Mouse (Mus musculus) lung, postnatal 14 days (tissue): ENCODE results near the gene Ppm1l.

Source experiments
- DNase-seq: peaks from one replicate; pipeline ENCODE4 v3.0.0; 2021

The Ppm1l gene

DNA sequence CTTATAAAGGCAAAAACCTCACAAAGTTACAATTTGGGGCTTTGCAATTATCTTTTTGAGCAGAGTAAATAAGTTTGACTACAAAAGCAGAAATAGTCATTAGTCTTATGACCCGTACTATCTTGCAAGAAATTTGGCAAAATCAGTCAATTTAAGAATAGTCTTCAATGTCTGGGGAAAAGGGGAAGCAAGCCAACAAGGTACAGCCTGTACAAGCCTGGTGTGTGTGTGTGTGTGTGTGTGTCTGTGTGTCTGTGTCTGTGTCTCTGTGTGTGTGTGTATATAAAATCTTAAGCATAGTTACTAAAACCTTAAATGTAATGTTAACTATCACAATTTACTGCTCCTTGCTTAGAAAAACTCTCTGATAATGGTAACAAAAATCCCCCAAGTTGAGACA, 290.3 kb downstream of the Ppm1l start:
- no peak for DNase-seq

DNA sequence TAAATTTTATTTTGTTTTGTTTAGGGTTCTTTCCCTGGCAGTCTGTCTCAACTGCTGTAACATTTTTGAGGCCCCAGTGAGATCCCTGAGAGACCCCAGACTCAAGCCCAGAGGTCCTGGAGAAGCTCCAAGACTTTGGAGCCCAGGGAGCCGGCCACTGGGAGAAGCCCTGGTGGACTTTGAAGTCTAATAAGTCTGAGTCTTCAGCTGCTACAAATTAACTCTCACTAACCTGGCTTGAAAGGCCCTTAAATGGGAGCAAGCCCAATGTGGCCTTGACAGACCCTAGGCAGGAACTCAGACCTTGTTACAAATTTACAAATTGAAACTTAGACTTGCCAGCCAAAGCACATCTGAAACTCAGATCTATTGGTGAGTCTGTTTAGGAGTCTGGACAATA, 290.8 kb downstream of the Ppm1l start:
- DNase-seq = no peak

DNA sequence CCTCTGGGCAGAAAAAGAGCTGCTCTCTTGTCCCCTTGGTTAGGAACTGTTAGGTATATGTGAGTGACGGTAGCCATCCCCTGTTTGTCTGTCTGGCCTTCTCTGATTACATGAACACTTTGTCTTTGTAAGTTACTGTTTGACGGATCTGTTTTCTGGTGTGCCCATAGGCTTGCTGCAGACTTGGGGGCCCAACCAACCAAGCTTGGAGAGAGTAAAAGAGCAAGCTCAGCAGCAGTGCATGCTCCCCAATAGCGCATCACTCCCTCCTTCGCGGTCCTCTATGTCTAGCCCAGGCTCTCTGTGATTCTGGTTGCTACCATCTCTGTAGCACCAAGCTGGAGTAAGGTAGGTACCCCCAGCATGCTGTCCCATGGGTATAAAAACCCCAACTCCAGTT, 291.2 kb downstream of the Ppm1l start:
- no peak for DNase-seq
